16 mouse cellular contexts compared by ENCODE assay signal in genomic region chr5:146188144-146188543, GRCm38 (mm10). TPM values are rescaled to one million over a fixed set of nuclear protein-coding genes. Genes with fewer than 3 reads are reported as not detected.
DNase-seq lines count a peak whose midpoint lies in the region; ATAC-seq and TF ChIP-seq lines count a peak whose summit lies in the region.
"Had no signal": no experiment of that assay in that cellular context is flagged by ENCODE, and none has a peak within 500 bp of the region (broad histone marks: within the 10 kb centered on the region; RNA-seq: fewer than 3 reads in every experiment).

No protein-coding gene starts in this region.

- ATAC-seq in intestine, postnatal 0 days, result no peak
- no peak for ATAC-seq in intestine, embryonic 16.5 days
- no peak for ATAC-seq in midbrain, postnatal 0 days (ENCODE audit: low FRiP score)
- no peak for ATAC-seq in midbrain, embryonic 14.5 days (ENCODE audit: low FRiP score, low TSS enrichment)
- ATAC-seq in erythroid progenitor cell, adult 5-6 weeks (replicated peaks; ENCODE audit: low FRiP score, poor library complexity, severe bottlenecking), result peak; percentile 71
- ATAC-seq in megakaryocyte progenitor cell, adult 5-6 weeks (replicated peaks; ENCODE audit: poor library complexity), result peak; percentile 65
- ATAC-seq: inflammation-experienced regulatory T-cells, adult 6 months had no signal

- H3K27me3 ChIP-seq in intestine, postnatal 0 days (replicated peaks; ENCODE audit: control insufficient read depth, insufficient read depth, low read length), result no peaks in the 10 kb centered on the region
- H3K27me3 ChIP-seq in intestine, embryonic 16.5 days (replicated peaks; ENCODE audit: control insufficient read depth, insufficient read depth, low read length), result no peaks in the 10 kb centered on the region
- H3K27me3 ChIP-seq in midbrain, postnatal 0 days (ENCODE audit: insufficient read depth, low read length), result no peaks in the 10 kb centered on the region
- no peaks in the 10 kb centered on the region for H3K27me3 ChIP-seq in midbrain, embryonic 14.5 days (ENCODE audit: control insufficient read depth, insufficient read depth, low read length)
- H3K27me3 ChIP-seq: lung, embryonic 15.5 days; midbrain, embryonic 12.5 days had no signal

- WGBS in intestine, postnatal 0 days, result 94% methylated on average over 1 of the region's 1 CpGs
- 90% methylated on average over 1 of the region's 1 CpGs for WGBS in intestine, embryonic 16.5 days
- WGBS in midbrain, postnatal 0 days, result 81% methylated on average over 1 of the region's 1 CpGs
- WGBS in midbrain, embryonic 14.5 days, result 84% methylated on average over 1 of the region's 1 CpGs

- H3K4me2 ChIP-seq in intestine, postnatal 0 days (replicated peaks; ENCODE audit: low read depth), result no peak overlapping the region
- H3K4me2 ChIP-seq in intestine, embryonic 16.5 days (ENCODE audit: low read depth, low read length), result no peak overlapping the region
- no peak overlapping the region for H3K4me2 ChIP-seq in midbrain, postnatal 0 days (ENCODE audit: low read depth, low read length, poor library complexity, severe bottlenecking)
- H3K4me2 ChIP-seq in midbrain, embryonic 14.5 days (ENCODE audit: low read length), result no peak overlapping the region
- H3K4me2 ChIP-seq: lung, embryonic 15.5 days; midbrain, embryonic 12.5 days had no signal

- no peaks in the 10 kb centered on the region for H3K36me3 ChIP-seq in intestine, postnatal 0 days (ENCODE audit: control insufficient read depth, insufficient read depth)
- no peaks in the 10 kb centered on the region for H3K36me3 ChIP-seq in intestine, embryonic 16.5 days (ENCODE audit: control insufficient read depth, insufficient read depth, low read length)
- no peaks in the 10 kb centered on the region for H3K36me3 ChIP-seq in midbrain, postnatal 0 days (ENCODE audit: insufficient read depth, low read length)
- no peaks in the 10 kb centered on the region for H3K36me3 ChIP-seq in midbrain, embryonic 14.5 days (ENCODE audit: control insufficient read depth, insufficient read depth, low read length)
- H3K36me3 ChIP-seq: embryonic facial prominence, embryonic 10.5 days; lung, embryonic 15.5 days; midbrain, embryonic 12.5 days had no signal

- no peak overlapping the region for H3K4me3 ChIP-seq in intestine, postnatal 0 days (ENCODE audit: low read depth, low read length)
- no peak overlapping the region for H3K4me3 ChIP-seq in intestine, embryonic 16.5 days (ENCODE audit: low read length)
- H3K4me3 ChIP-seq in midbrain, postnatal 0 days (ENCODE audit: low read depth, low read length), result no peak overlapping the region
- no peak overlapping the region for H3K4me3 ChIP-seq in midbrain, embryonic 14.5 days (replicated peaks; ENCODE audit: low read depth, low read length)
- H3K4me3 ChIP-seq: embryonic facial prominence, embryonic 10.5 days; lung, embryonic 15.5 days; midbrain, embryonic 12.5 days had no signal

- no peaks in the 10 kb centered on the region for H3K9me3 ChIP-seq in intestine, postnatal 0 days (ENCODE audit: control insufficient read depth)
- no peaks in the 10 kb centered on the region for H3K9me3 ChIP-seq in intestine, embryonic 16.5 days (ENCODE audit: control insufficient read depth, low read length)
- no peaks in the 10 kb centered on the region for H3K9me3 ChIP-seq in midbrain, postnatal 0 days (ENCODE audit: low read length)
- no peaks in the 10 kb centered on the region for H3K9me3 ChIP-seq in midbrain, embryonic 14.5 days (ENCODE audit: control insufficient read depth, low read length)
- H3K9me3 ChIP-seq: lung, embryonic 15.5 days had no signal

- H3K27ac ChIP-seq in intestine, postnatal 0 days (ENCODE audit: low read depth, low read length), result no peak overlapping the region
- H3K27ac ChIP-seq in intestine, embryonic 16.5 days (ENCODE audit: low read length), result no peak overlapping the region
- H3K27ac ChIP-seq in midbrain, postnatal 0 days (ENCODE audit: low read depth, low read length), result no peak overlapping the region
- no peak overlapping the region for H3K27ac ChIP-seq in midbrain, embryonic 14.5 days (replicated peaks; ENCODE audit: low read depth, low read length)
- H3K27ac ChIP-seq: embryonic facial prominence, embryonic 10.5 days; lung, embryonic 15.5 days; midbrain, embryonic 12.5 days had no signal

- H3K9ac ChIP-seq in intestine, postnatal 0 days (ENCODE audit: low read depth, low read length), result no peak overlapping the region
- H3K9ac ChIP-seq in intestine, embryonic 16.5 days (ENCODE audit: low read depth, low read length), result no peak overlapping the region
- no peak overlapping the region for H3K9ac ChIP-seq in midbrain, postnatal 0 days (replicated peaks; ENCODE audit: low read length, poor library complexity, severe bottlenecking)
- no peak overlapping the region for H3K9ac ChIP-seq in midbrain, embryonic 14.5 days (replicated peaks; ENCODE audit: low read length)
- H3K9ac ChIP-seq: lung, embryonic 15.5 days; midbrain, embryonic 12.5 days had no signal

- peak; percentile 2 for DNase-seq in midbrain, postnatal 0 days (ENCODE audit: low spot score)
- DNase-seq in midbrain, embryonic 14.5 days, result no peak
- no peak for DNase-seq in yolk sac, embryonic 10.5 days (ENCODE audit: low spot score)
- DNase-seq in layer of hippocampus, postnatal 36 days, result no peak

- peak; percentile 52 for TF ChIP-seq CTCF in intestine, postnatal 0 days (IDR thresholded peaks at IDR 0.05; ENCODE audit: low read depth)
- peak; percentile 25; the same call in 1 of the 2 replicates for TF ChIP-seq CTCF in midbrain, postnatal 0 days (IDR thresholded peaks at IDR 0.05)

- H3K4me1 ChIP-seq in intestine, postnatal 0 days (replicated peaks; ENCODE audit: control insufficient read depth, insufficient read depth, low read length), result no peaks in the 10 kb centered on the region
- H3K4me1 ChIP-seq in intestine, embryonic 16.5 days (ENCODE audit: control insufficient read depth, insufficient read depth, low read length), result no peaks in the 10 kb centered on the region
- no peaks in the 10 kb centered on the region for H3K4me1 ChIP-seq in midbrain, postnatal 0 days (ENCODE audit: insufficient read depth, low read length)
- H3K4me1 ChIP-seq in midbrain, embryonic 14.5 days (ENCODE audit: control insufficient read depth, insufficient read depth, low read length), result no peaks in the 10 kb centered on the region
- H3K4me1 ChIP-seq: embryonic facial prominence, embryonic 10.5 days; lung, embryonic 15.5 days; midbrain, embryonic 12.5 days had no signal

RNA-seq across cellular contexts. Expression of gene 1700001J03Rik, which starts 3.0 kb away (rescaled TPM):
- 0.35 TPM in 1 of 2 replicates, not detected in the other for polyA plus RNA-seq in intestine, postnatal 0 days (2015; fragmentation: Nextera tagmentation; extraction: Ambion mirVana)
- not detected in 2 replicates for polyA plus RNA-seq in intestine, embryonic 16.5 days (2015; fragmentation: Nextera tagmentation; extraction: Ambion mirVana)
- total RNA-seq in midbrain, postnatal 0 days (2014; rRNA removed), result not detected in 2 replicates
- 0.27 TPM in 1 of 2 replicates, not detected in the other for polyA plus RNA-seq in midbrain, postnatal 0 days (2015; fragmentation: Nextera tagmentation; extraction: Ambion mirVana)
- not detected in 2 replicates for polyA plus RNA-seq in midbrain, embryonic 14.5 days (2014; fragmentation: Nextera tagmentation; extraction: Ambion mirVana)
- not detected in 2 replicates for total RNA-seq in erythroid progenitor cell, adult 5-6 weeks (2015; ENCODE audit: low replicate concordance)
- not detected in 2 replicates for total RNA-seq in erythroid progenitor cell, adult 5-6 weeks (2017; ENCODE audit: low replicate concordance)
- total RNA-seq in megakaryocyte progenitor cell, adult 5-6 weeks (2015), result 0.51 and 0.79 TPM in 2 replicates
- total RNA-seq in megakaryocyte progenitor cell, adult 5-6 weeks (2017), result not detected in 2 replicates
- 1 to 10 TPM; 1.2 to 2.3 TPM for total RNA-seq in layer of hippocampus, postnatal 36 days (2021)
- polyA plus RNA-seq: embryonic facial prominence, embryonic 10.5 days; limb, embryonic 11.5 days; lung, embryonic 15.5 days; midbrain, embryonic 12.5 days; thymus, postnatal 0 days had no signal

RNA-seq across cellular contexts. Expression of gene Gm6309, which starts 17.6 kb away (rescaled TPM):
- not detected in 2 replicates for polyA plus RNA-seq in intestine, postnatal 0 days (2015; fragmentation: Nextera tagmentation; extraction: Ambion mirVana)
- polyA plus RNA-seq in intestine, embryonic 16.5 days (2015; fragmentation: Nextera tagmentation; extraction: Ambion mirVana), result not detected in 2 replicates
- total RNA-seq in midbrain, postnatal 0 days (2014; rRNA removed), result not detected in 2 replicates
- polyA plus RNA-seq in midbrain, postnatal 0 days (2015; fragmentation: Nextera tagmentation; extraction: Ambion mirVana), result not detected in 2 replicates
- not detected in 2 replicates for polyA plus RNA-seq in midbrain, embryonic 14.5 days (2014; fragmentation: Nextera tagmentation; extraction: Ambion mirVana)
- not detected in 2 replicates for total RNA-seq in erythroid progenitor cell, adult 5-6 weeks (2015; ENCODE audit: low replicate concordance)
- total RNA-seq in erythroid progenitor cell, adult 5-6 weeks (2017; ENCODE audit: low replicate concordance), result not detected in 2 replicates
- total RNA-seq in megakaryocyte progenitor cell, adult 5-6 weeks (2015), result not detected in 2 replicates
- total RNA-seq in megakaryocyte progenitor cell, adult 5-6 weeks (2017), result not detected in 2 replicates
- not detected for total RNA-seq in layer of hippocampus, postnatal 36 days (2021)
- total RNA-seq: heart, postnatal 25 days; left cerebral cortex, adult 18-20 months had no signal
- polyA plus RNA-seq: embryonic facial prominence, embryonic 10.5 days; inflammation-experienced regulatory T-cells, adult 6 months; limb, embryonic 11.5 days; lung, embryonic 15.5 days; midbrain, embryonic 12.5 days; thymus, postnatal 0 days had no signal

RNA-seq across cellular contexts. Expression of gene Gm5565, which starts 27.8 kb away (rescaled TPM):
- not detected in 2 replicates for polyA plus RNA-seq in intestine, postnatal 0 days (2015; fragmentation: Nextera tagmentation; extraction: Ambion mirVana)
- not detected in 2 replicates for polyA plus RNA-seq in intestine, embryonic 16.5 days (2015; fragmentation: Nextera tagmentation; extraction: Ambion mirVana)
- total RNA-seq in midbrain, postnatal 0 days (2014; rRNA removed), result not detected in 2 replicates
- polyA plus RNA-seq in midbrain, postnatal 0 days (2015; fragmentation: Nextera tagmentation; extraction: Ambion mirVana), result not detected in 2 replicates
- polyA plus RNA-seq in midbrain, embryonic 14.5 days (2014; fragmentation: Nextera tagmentation; extraction: Ambion mirVana), result not detected in 2 replicates
- not detected in 2 replicates for total RNA-seq in erythroid progenitor cell, adult 5-6 weeks (2015; ENCODE audit: low replicate concordance)
- not detected in 2 replicates for total RNA-seq in erythroid progenitor cell, adult 5-6 weeks (2017; ENCODE audit: low replicate concordance)
- total RNA-seq in megakaryocyte progenitor cell, adult 5-6 weeks (2015), result not detected in 2 replicates
- not detected in 2 replicates for total RNA-seq in megakaryocyte progenitor cell, adult 5-6 weeks (2017)
- total RNA-seq in layer of hippocampus, postnatal 36 days (2021), result not detected
- total RNA-seq: heart, postnatal 25 days; left cerebral cortex, adult 18-20 months had no signal
- polyA plus RNA-seq: embryonic facial prominence, embryonic 10.5 days; inflammation-experienced regulatory T-cells, adult 6 months; limb, embryonic 11.5 days; lung, embryonic 15.5 days; midbrain, embryonic 12.5 days; thymus, postnatal 0 days had no signal

RNA-seq across cellular contexts. Expression of gene Rnf6, which starts 33.2 kb away (rescaled TPM):
- polyA plus RNA-seq in intestine, postnatal 0 days (2015; fragmentation: Nextera tagmentation; extraction: Ambion mirVana), result 34.6 and 38.6 TPM in 2 replicates
- 53.0 and 56.0 TPM in 2 replicates for polyA plus RNA-seq in intestine, embryonic 16.5 days (2015; fragmentation: Nextera tagmentation; extraction: Ambion mirVana)
- total RNA-seq in midbrain, postnatal 0 days (2014; rRNA removed), result 9.0 and 12.8 TPM in 2 replicates
- polyA plus RNA-seq in midbrain, postnatal 0 days (2015; fragmentation: Nextera tagmentation; extraction: Ambion mirVana), result 24.6 and 29.9 TPM in 2 replicates
- 18.8 and 24.4 TPM in 2 replicates for polyA plus RNA-seq in midbrain, embryonic 14.5 days (2014; fragmentation: Nextera tagmentation; extraction: Ambion mirVana)
- 23.4 and 24.3 TPM in 2 replicates for total RNA-seq in erythroid progenitor cell, adult 5-6 weeks (2015; ENCODE audit: low replicate concordance)
- total RNA-seq in erythroid progenitor cell, adult 5-6 weeks (2017; ENCODE audit: low replicate concordance), result 25.0 and 58.8 TPM in 2 replicates
- total RNA-seq in megakaryocyte progenitor cell, adult 5-6 weeks (2015), result 17.9 and 18.7 TPM in 2 replicates
- total RNA-seq in megakaryocyte progenitor cell, adult 5-6 weeks (2017), result 40.3 and 42.0 TPM in 2 replicates
- 10 to 100 TPM; 70.8 to 71.5 TPM for total RNA-seq in layer of hippocampus, postnatal 36 days (2021)

RNA-seq across cellular contexts. Expression of gene Cdk8, which starts 42.9 kb away (rescaled TPM):
- 24.6 and 27.3 TPM in 2 replicates for polyA plus RNA-seq in intestine, postnatal 0 days (2015; fragmentation: Nextera tagmentation; extraction: Ambion mirVana)
- 12.2 and 12.9 TPM in 2 replicates for polyA plus RNA-seq in intestine, embryonic 16.5 days (2015; fragmentation: Nextera tagmentation; extraction: Ambion mirVana)
- 42.1 and 46.3 TPM in 2 replicates for total RNA-seq in midbrain, postnatal 0 days (2014; rRNA removed)
- 13.9 and 15.4 TPM in 2 replicates for polyA plus RNA-seq in midbrain, postnatal 0 days (2015; fragmentation: Nextera tagmentation; extraction: Ambion mirVana)
- polyA plus RNA-seq in midbrain, embryonic 14.5 days (2014; fragmentation: Nextera tagmentation; extraction: Ambion mirVana), result 28.5 and 29.8 TPM in 2 replicates
- total RNA-seq in erythroid progenitor cell, adult 5-6 weeks (2015; ENCODE audit: low replicate concordance), result 74.2 and 103 TPM in 2 replicates
- total RNA-seq in erythroid progenitor cell, adult 5-6 weeks (2017; ENCODE audit: low replicate concordance), result 72.0 and 97.0 TPM in 2 replicates
- total RNA-seq in megakaryocyte progenitor cell, adult 5-6 weeks (2015), result 53.2 and 55.4 TPM in 2 replicates
- 41.0 and 50.5 TPM in 2 replicates for total RNA-seq in megakaryocyte progenitor cell, adult 5-6 weeks (2017)
- 10 to 100 TPM; 42.7 to 50.6 TPM for total RNA-seq in layer of hippocampus, postnatal 36 days (2021)

Comparison
In these comparisons a context has a peak if more than half of its experiments do, and no peak if none do; other contexts are left out.
1. ATAC-seq: peak in erythroid progenitor cell, adult 5-6 weeks (single experiment) and megakaryocyte progenitor cell, adult 5-6 weeks (single experiment); none in intestine, postnatal 0 days (single experiment), intestine, embryonic 16.5 days (single experiment), midbrain, postnatal 0 days (single experiment) and midbrain, embryonic 14.5 days (single experiment).